Mouse (Mus musculus) olfactory bulb, adult 2 months (tissue): ENCODE results near the gene Sbf2. TPM values are rescaled to one million over a fixed set of nuclear protein-coding genes. Genes with fewer than 3 reads are reported as not detected.
"Not testable (repeated sequence)": the region's sequence is repeated elsewhere in the genome, so short reads cannot be mapped to it uniquely, and the experiment has no call there.

Source experiments
- H3K27ac ChIP-seq: fragments of 200-500 bp; 2 replicates; pipeline ENCODE4 v1.5.1; 2012; ENCODE audit warnings: low read depth, low read length; ENCODE audit not compliant: insufficient read depth
- H3K4me1 ChIP-seq: fragments of 200-500 bp; 2 replicates; pipeline ENCODE4 v1.6.1; 2012; ENCODE audit warnings: low read length; ENCODE audit not compliant: control insufficient read depth, insufficient read depth
- H3K4me3 ChIP-seq: fragments of 200-500 bp; 2 replicates; pipeline ENCODE4 v1.5.1; 2012; ENCODE audit warnings: mild to moderate bottlenecking, low read depth, low read length, moderate library complexity; ENCODE audit not compliant: insufficient read depth
- CTCF ChIP-seq: fragments of 200-500 bp; IDR thresholded peaks from 2 replicates; pipeline ENCODE4 v1.5.1; 2012; ENCODE audit warnings: low read depth, mild to moderate bottlenecking, low read length, moderate library complexity; ENCODE audit not compliant: insufficient read depth
- POLR2A ChIP-seq: fragments of 200-500 bp; IDR thresholded peaks from 2 replicates; pipeline ENCODE4 v1.6.1; 2012; ENCODE audit warnings: mild to moderate bottlenecking, low read depth, low read length, moderate library complexity; ENCODE audit not compliant: insufficient read depth
- WGBS: fragments of 180-500 bp; shearing (Covaris S2); methylation state at CpG from one replicate; pipeline ENCODE4 v1.1.7; 2018; 5-methylcytosine and 5-hydroxymethylcytosine counted together
- polyA plus RNA-seq: library from polyadenylated mRNA; stranded (reverse); fragments of >200 nt; gene quantifications from 2 replicates; pipeline ENCODE4 v1.2.4, GENCODE M21; 2012; ENCODE audit warnings: low replicate concordance; ENCODE audit not compliant: missing spikeins, insufficient read depth, insufficient read length

Sbf2 gene
- polyA plus RNA-seq, 1 experiment: not detected

GRCm38 (mm10) chr7:110555260-110555659 is 59.5 kb downstream of the Sbf2 start:
- WGBS: 87% methylated on average over 1 of the region's 1 CpGs
- H3K27ac ChIP-seq: no peak overlapping the region
- no peak overlapping the region for H3K4me3 ChIP-seq
- H3K4me1 ChIP-seq: no peaks in the 10 kb centered on the region
- TF ChIP-seq CTCF (no peak), POLR2A (no peak)

- 89% methylated on average over 1 of the region's 1 CpGs for WGBS
- no peak overlapping the region for H3K4me3 ChIP-seq
- no peak for TF ChIP-seq CTCF
- TF ChIP-seq POLR2A: no peak
- no peaks in the 10 kb centered on the region for H3K4me1 ChIP-seq
- no peak overlapping the region for H3K27ac ChIP-seq
These were observed 66.5 kb downstream of the Sbf2 start for GRCm38 (mm10) chr7:110548268-110548667.

- H3K4me1 ChIP-seq: no peaks in the 10 kb centered on the region
- TF ChIP-seq CTCF (no peak), POLR2A (no peak)
- H3K4me3 ChIP-seq: no peak overlapping the region
- no peak overlapping the region for H3K27ac ChIP-seq
- 93% methylated on average over 6 of the region's 6 CpGs for WGBS
These were observed 71.4 kb downstream of the Sbf2 start for GRCm38 (mm10) chr7:110543341-110543740.

GRCm38 (mm10) chr7:110539266-110539665 is 75.5 kb downstream of the Sbf2 start:
- H3K4me3 ChIP-seq: no peak overlapping the region
- no peak for TF ChIP-seq CTCF
- no peak for TF ChIP-seq POLR2A
- no peaks in the 10 kb centered on the region for H3K4me1 ChIP-seq
- H3K27ac ChIP-seq: no peak overlapping the region
- 70% methylated on average over 2 of the region's 2 CpGs for WGBS

- H3K4me3 ChIP-seq, H3K4me1 ChIP-seq, H3K27ac ChIP-seq: not testable (repeated sequence)
These were observed 84.4 kb downstream of the Sbf2 start for GRCm38 (mm10) chr7:110530295-110530694.

- Histone ChIP-seq H3K4me1 (peaks cover 4% of the 10 kb centered on the region; the same call in 1 of the 2 replicates), H3K27ac (no peak overlapping the region), H3K4me3 (no peak overlapping the region)
- TF ChIP-seq CTCF (no peak), POLR2A (no peak)
- 34% methylated on average over 1 of the region's 1 CpGs for WGBS
These were observed 89.5 kb downstream of the Sbf2 start for GRCm38 (mm10) chr7:110525090-110525775.

GRCm38 (mm10) chr7:110516241-110517220 is 98.2 kb downstream of the Sbf2 start:
- H3K4me3 ChIP-seq: no peak overlapping the region
- 58% methylated on average over 2 of the region's 2 CpGs for WGBS
- no peak overlapping the region for H3K27ac ChIP-seq
- H3K4me1 ChIP-seq: no peaks in the 10 kb centered on the region
- TF ChIP-seq CTCF: no peak

- Histone ChIP-seq H3K27ac (no peak overlapping the region), H3K4me3 (no peak overlapping the region), H3K4me1 (no peaks in the 10 kb centered on the region)
- TF ChIP-seq POLR2A: no peak
- TF ChIP-seq CTCF: no peak
These were observed 100.6 kb downstream of the Sbf2 start for GRCm38 (mm10) chr7:110514131-110514530.

GRCm38 (mm10) chr7:110498653-110499052 is 116.1 kb downstream of the Sbf2 start:
- Histone ChIP-seq H3K4me3 (no peak overlapping the region), H3K4me1 (no peaks in the 10 kb centered on the region), H3K27ac (no peak overlapping the region)
- WGBS: 62% methylated on average over 1 of the region's 1 CpGs
- TF ChIP-seq POLR2A (no peak), CTCF (no peak)

GRCm38 (mm10) chr7:110491038-110491437 is 123.7 kb downstream of the Sbf2 start:
- TF ChIP-seq POLR2A (no peak), CTCF (no peak)
- WGBS: 91% methylated on average over 5 of the region's 5 CpGs
- H3K27ac ChIP-seq: no peak overlapping the region
- no peak overlapping the region for H3K4me3 ChIP-seq
- H3K4me1 ChIP-seq: no peaks in the 10 kb centered on the region
